Mouse (Mus musculus): ENCODE results near the gene Hpse2.

Hpse2 gene

GRCm38 (mm10) chr19:42973740-42974139, 414.4 kb downstream of the Hpse2 start:
- in situ Hi-C loops (cut with MboI, MseI): loop anchor here (5.0 kb wide), 1 partner anchor 44 kb away; no protein-coding TSS in a partner anchor

- in situ Hi-C loops (cut with MboI, MseI): no loop called here
These were observed 423.0 kb downstream of the Hpse2 start for GRCm38 (mm10) chr19:42965171-42965570.

GRCm38 (mm10) chr19:42948114-42948636, 440.0 kb downstream of the Hpse2 start:
- in situ Hi-C loops (cut with MboI, MseI): no loop called here

DNA sequence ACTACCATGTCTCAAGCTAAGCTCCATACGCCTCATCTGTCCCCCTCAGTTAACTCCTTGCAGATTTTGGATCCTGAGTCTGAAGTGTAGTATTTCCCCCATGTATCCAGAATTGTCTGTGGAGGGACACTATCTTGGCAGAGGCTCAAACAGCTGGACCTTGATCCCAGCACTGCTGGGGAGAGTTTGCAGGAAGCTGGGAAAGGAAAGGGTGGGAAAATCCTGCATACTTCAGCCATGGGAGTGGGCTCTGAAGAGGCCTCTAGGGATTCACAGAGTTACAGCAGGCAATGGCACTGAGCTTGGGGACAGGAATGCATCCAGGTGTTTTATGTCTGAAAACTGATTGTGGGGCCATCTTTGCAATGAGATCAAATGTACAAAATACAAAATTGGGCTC, 450.6 kb downstream of the Hpse2 start:
- in situ Hi-C loops (cut with MboI, MseI): no loop called here

GRCm38 (mm10) chr19:42936661-42937193, 451.4 kb downstream of the Hpse2 start:
- in situ Hi-C loops (cut with MboI, MseI): no loop called here

GRCm38 (mm10) chr19:42929702-42930101, 458.5 kb downstream of the Hpse2 start:
- in situ Hi-C loops (cut with MboI, MseI): no loop called here

GRCm38 (mm10) chr19:42928271-42928670, 459.9 kb downstream of the Hpse2 start:
- in situ Hi-C loops (cut with MboI, MseI): no loop called here

GRCm38 (mm10) chr19:42922610-42923009, 465.5 kb downstream of the Hpse2 start:
- in situ Hi-C loops (cut with MboI, MseI): no loop called here

- in situ Hi-C loops (cut with MboI, MseI): no loop called here
These were observed 474.5 kb downstream of the Hpse2 start for GRCm38 (mm10) chr19:42913703-42914102.

DNA sequence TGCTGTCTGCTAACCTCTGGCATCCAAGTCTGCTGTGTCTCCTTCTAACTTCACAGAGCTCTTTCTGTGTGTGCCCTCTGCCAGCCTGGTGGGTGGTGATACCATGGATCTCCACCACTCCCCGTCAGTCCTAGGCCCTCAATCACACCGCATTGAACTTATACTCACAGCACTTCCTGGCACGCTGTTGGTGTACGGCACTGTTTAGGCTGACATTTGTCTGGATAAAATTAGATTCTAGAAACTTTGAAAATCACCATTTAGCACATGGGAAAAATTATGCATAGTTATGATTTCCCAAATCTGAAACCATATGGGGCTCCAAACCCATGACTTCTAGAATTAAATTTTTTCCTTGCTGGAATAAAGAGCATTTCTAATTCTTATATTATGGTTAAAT, 478.4 kb downstream of the Hpse2 start:
- in situ Hi-C loops (cut with MboI, MseI): no loop called here

DNA sequence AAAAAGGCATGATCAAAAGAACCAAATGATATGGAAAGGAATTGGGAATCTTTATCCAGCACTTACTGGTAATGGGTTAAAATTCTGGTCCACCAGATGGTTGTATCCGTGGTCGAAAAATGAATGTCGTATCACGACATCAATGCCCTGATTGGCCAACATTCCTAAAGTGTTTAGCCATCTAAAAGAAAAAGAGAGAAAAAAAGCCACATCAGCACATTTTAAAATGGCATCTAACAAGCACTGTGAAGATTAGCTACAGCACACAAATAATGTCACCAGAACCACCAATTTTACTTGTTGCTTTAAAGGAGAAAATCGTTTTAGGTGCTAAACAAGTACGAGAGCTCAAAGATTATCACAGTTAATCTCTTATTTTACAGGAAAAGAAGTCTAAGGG, 479.6 kb downstream of the Hpse2 start:
- in situ Hi-C loops (cut with MboI, MseI): no loop called here

DNA sequence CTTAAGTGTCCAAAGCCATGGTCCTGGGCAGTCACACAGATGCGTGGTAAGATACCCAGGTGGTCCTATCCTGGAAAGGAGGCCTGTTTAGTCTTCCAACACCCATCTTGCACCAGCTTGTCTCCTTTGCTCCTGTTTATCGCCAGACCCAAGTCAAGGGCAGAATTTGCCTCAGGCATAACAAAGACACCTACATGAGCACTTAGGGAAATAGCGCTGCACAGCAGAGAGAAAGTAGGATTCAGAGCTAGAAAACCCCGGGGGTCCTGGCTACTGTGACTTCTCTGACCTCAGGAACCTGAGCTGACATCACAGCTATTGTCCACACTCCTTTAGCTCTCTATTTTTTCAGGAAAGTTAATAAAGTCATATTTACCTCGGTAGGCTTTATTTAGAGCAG, 481.8 kb downstream of the Hpse2 start:
- in situ Hi-C loops (cut with MboI, MseI): no loop called here

DNA sequence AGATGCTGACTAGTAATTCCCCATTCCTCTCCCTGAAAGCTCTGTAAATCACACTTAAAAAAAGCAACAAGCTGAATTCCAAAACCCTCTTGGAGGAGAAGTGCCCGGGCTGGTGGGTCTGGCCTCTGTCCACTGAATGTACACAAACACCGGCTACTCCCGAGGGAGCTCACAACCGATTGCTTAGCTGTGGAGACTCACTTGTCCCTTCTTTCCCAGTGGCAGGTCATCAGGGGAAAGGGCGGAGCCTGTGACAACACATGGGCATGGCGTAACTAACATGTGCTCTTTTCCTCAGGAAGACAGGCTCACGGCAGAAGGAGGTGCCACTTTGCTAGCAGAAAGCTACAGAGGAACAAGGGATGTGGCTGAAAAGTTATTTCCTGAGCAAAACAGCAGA, 483.4 kb downstream of the Hpse2 start:
- in situ Hi-C loops (cut with MboI, MseI): no loop called here

DNA sequence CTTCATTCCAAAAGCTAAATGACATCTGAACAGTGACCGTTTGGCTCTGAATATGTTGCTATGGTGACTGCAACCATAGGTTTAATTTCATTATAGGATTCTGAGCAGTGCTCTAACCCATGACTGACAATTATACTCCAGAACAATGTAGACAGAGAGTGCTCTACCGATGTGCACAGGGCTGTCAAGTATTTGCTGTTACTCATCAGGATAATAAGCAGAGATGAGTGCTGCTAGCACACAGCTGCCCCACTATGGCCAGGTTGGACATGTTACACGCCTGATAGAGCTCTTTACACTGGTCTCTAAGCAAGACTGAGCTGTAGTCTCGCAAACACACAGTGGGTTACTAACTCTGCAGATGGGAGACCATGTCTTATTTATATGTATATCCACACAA, 483.9 kb downstream of the Hpse2 start:
- in situ Hi-C loops (cut with MboI, MseI): no loop called here

DNA sequence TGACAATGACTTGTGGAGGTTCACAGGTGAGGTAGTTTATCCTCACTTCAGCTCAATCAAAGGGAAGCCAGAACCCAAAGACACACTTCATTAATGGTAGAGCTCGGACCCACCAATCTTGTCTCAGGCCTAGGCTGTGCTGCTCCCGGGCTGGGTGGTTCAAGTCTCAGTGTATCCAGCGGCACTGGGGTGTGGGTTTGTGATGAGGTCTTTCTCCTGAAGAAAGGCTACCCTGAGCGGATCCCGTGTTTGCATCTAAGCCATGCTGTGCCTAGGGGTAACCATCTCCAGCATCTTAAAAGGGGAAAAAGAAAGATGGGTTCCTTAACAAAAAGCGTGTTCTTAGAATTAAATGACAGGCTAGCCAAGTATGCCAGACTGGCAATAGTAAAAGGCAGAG, 484.3 kb downstream of the Hpse2 start:
- in situ Hi-C loops (cut with MboI, MseI): no loop called here

DNA sequence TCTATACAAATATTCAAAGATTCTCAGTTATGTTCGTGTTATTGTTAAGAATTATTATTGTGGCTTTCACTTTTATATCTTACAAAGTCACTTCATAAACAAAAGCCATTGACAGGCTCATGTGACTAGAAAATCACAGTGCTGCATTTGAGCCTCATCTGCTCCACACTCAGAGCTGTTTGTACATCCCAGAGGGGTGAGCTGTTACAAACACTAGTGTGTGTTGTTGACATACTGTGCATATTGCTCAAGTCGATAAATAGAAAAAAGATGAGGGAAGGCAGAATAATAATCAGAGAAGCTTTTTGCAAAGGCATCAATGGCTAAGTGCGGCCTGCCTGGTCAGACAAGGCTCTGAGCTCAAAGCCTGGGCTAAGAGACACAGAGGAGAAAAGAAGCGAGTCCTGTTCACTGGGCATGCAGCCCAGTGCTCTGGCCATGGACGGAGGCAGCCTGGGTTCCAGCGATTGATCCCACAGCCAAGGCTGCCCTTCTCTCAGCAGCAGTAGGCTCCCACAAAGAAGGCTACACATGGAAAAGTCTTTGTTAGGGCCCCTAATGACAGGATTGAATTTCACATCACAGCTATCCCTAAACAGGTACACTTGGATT, 485.6 kb downstream of the Hpse2 start:
- in situ Hi-C loops (cut with MboI, MseI): no loop called here

- in situ Hi-C loops (cut with MboI, MseI): no loop called here
These were observed 496.6 kb downstream of the Hpse2 start for GRCm38 (mm10) chr19:42891599-42891998.

GRCm38 (mm10) chr19:42877653-42878052, 510.5 kb downstream of the Hpse2 start:
- in situ Hi-C loops (cut with MboI, MseI): no loop called here

- in situ Hi-C loops (cut with MboI, MseI): no loop called here
These were observed 511.6 kb downstream of the Hpse2 start for GRCm38 (mm10) chr19:42876563-42876962.

- in situ Hi-C loops (cut with MboI, MseI): no loop called here
These were observed 518.3 kb downstream of the Hpse2 start for GRCm38 (mm10) chr19:42869663-42870530.

- in situ Hi-C loops (cut with MboI, MseI): no loop called here
These were observed 519.0 kb downstream of the Hpse2 start for GRCm38 (mm10) chr19:42868958-42869662.

GRCm38 (mm10) chr19:42863013-42863412, 525.1 kb downstream of the Hpse2 start:
- in situ Hi-C loops (cut with MboI, MseI): no loop called here

All from T-helper 1 cell (primary cell).